Mouse (Mus musculus) myocyte (in vitro differentiated cells): ENCODE measurements at regions not wholly inside any gene's neighbourhood (a gene's known extent, or its start where the extent isn't known, plus 50 kb on each side); places are given as distances from the start of the nearest gene placed in this dataset.

Source experiments
- H3K27me3 ChIP-seq: one replicate; pipeline ENCODE4 v1.6.1; 2011; ENCODE audit not compliant: control insufficient read depth, insufficient read depth, insufficient read length
- H3K36me3 ChIP-seq: one replicate; pipeline ENCODE4 v1.6.1; 2011; ENCODE audit not compliant: control insufficient read depth, insufficient read depth
- H3K4me2 ChIP-seq: one replicate; pipeline ENCODE4 v1.6.1; 2011; ENCODE audit warnings: low read depth, control low read depth
- H3K4me3 ChIP-seq: one replicate; pipeline ENCODE4 v1.5.1; 2011; ENCODE audit warnings: mild to moderate bottlenecking, control low read depth, moderate library complexity
- H3K79me2 ChIP-seq: one replicate; pipeline ENCODE4 v1.6.1; 2011; ENCODE audit not compliant: control insufficient read depth, insufficient read depth
- H3ac ChIP-seq: one replicate; pipeline ENCODE4 v1.6.1; 2011; ENCODE audit not compliant: control insufficient read depth, insufficient read length
- CEBPB ChIP-seq: IDR thresholded peaks from 2 replicates; pipeline ENCODE4 v1.6.1; 2011; ENCODE audit warnings: mild to moderate bottlenecking, moderate library complexity; ENCODE audit not compliant: poor library complexity, insufficient read depth, severe bottlenecking
- E2F4 ChIP-seq: IDR thresholded peaks from one replicate; pipeline ENCODE4 v1.6.1; 2011; ENCODE audit warnings: mild to moderate bottlenecking, control low read depth, moderate library complexity; ENCODE audit not compliant: insufficient read depth
- MAX ChIP-seq: IDR thresholded peaks from one replicate; pipeline ENCODE4 v1.6.1; 2011; ENCODE audit warnings: low read depth, mild to moderate bottlenecking, control low read depth
- MYOD1 ChIP-seq, 3 experiments: IDR thresholded peaks; one replicate each; pipeline ENCODE4 v1.6.1; 2011; ENCODE audit warnings: control low read depth in 2 of 3, low read depth in 2 of 3, mild to moderate bottlenecking in 2 of 3, moderate library complexity in 1 of 3; ENCODE audit not compliant: insufficient read length in 2 of 3, control insufficient read depth in 1 of 3
- MYOG ChIP-seq, 3 experiments: IDR thresholded peaks; one replicate each; pipeline ENCODE4 v1.6.1; 2011; ENCODE audit warnings: control low read depth in 2 of 3, low read depth in 2 of 3, mild to moderate bottlenecking in 2 of 3; ENCODE audit not compliant: insufficient read length in 2 of 3, control insufficient read depth in 1 of 3, insufficient read depth in 1 of 3
- POLR2A ChIP-seq: IDR thresholded peaks from one replicate; pipeline ENCODE4 v1.6.1; 2011; ENCODE audit warnings: low read depth, mild to moderate bottlenecking, control low read depth, moderate library complexity; ENCODE audit not compliant: insufficient read length
- POLR2AphosphoS2 ChIP-seq: IDR thresholded peaks from one replicate; pipeline ENCODE4 v1.6.1; 2011; ENCODE audit warnings: low read depth, control low read depth; ENCODE audit not compliant: insufficient read length
- REST ChIP-seq: IDR thresholded peaks from one replicate; pipeline ENCODE4 v1.6.1; 2011; ENCODE audit warnings: mild to moderate bottlenecking, control low read depth, moderate library complexity; ENCODE audit not compliant: insufficient read depth, insufficient read length
- SRF ChIP-seq: IDR thresholded peaks from one replicate; pipeline ENCODE4 v1.6.1; 2011; ENCODE audit warnings: low read depth; ENCODE audit not compliant: control insufficient read depth, insufficient read length
- TCF12 ChIP-seq: IDR thresholded peaks from one replicate; pipeline ENCODE4 v1.6.1; 2011; ENCODE audit warnings: mild to moderate bottlenecking, control low read depth; ENCODE audit not compliant: poor library complexity, insufficient read depth, severe bottlenecking
- TCF3 ChIP-seq: IDR thresholded peaks from one replicate; pipeline ENCODE4 v1.6.1; 2011; ENCODE audit warnings: low read depth, control low read depth; ENCODE audit not compliant: insufficient read length
- USF1 ChIP-seq: IDR thresholded peaks from one replicate; pipeline ENCODE4 v1.6.1; 2011; ENCODE audit warnings: low read depth, mild to moderate bottlenecking, control low read depth, moderate library complexity

GRCm38 (mm10) chr4:53316796-53317452 is 123.3 kb upstream of the Slc44a1 start:
- Histone ChIP-seq H3K4me2 (no peak overlapping the region), H3K4me3 (no peak overlapping the region), H3K36me3 (no peaks in the 10 kb centered on the region), H3K27me3 (peaks cover 8% of the 10 kb centered on the region), H3K79me2 (no peaks in the 10 kb centered on the region), H3ac (no peak overlapping the region)
- TF ChIP-seq CEBPB (no peak), MYOD1 (IDR thresholded peaks at IDR 0.05; ENCODE audit: control insufficient read depth in 1 of 3, insufficient read length in 2 of 3, low read depth in 2 of 3) (peak in 1 of 3 experiments; percentile 13), TCF12 (no peak), MYOG (IDR thresholded peaks at IDR 0.05; ENCODE audit: control insufficient read depth in 1 of 3, insufficient read depth in 1 of 3, insufficient read length in 2 of 3, low read depth in 2 of 3) (no peak)

- TF ChIP-seq MYOG (IDR thresholded peaks at IDR 0.05; ENCODE audit: control insufficient read depth in 1 of 3, insufficient read depth in 1 of 3, insufficient read length in 2 of 3, low read depth in 2 of 3) (no peak), E2F4 (no peak), CEBPB (no peak), POLR2A (no peak), USF1 (no peak), MAX (no peak), SRF (no peak), TCF12 (no peak), POLR2AphosphoS2 (no peak), REST (no peak), MYOD1 (IDR thresholded peaks at IDR 0.05; ENCODE audit: control insufficient read depth in 1 of 3, insufficient read length in 2 of 3, low read depth in 2 of 3) (no peak)
- no peak overlapping the region for H3K4me2 ChIP-seq
- peaks cover under 1% of the 10 kb centered on the region for H3K27me3 ChIP-seq
- no peaks in the 10 kb centered on the region for H3K36me3 ChIP-seq
- H3ac ChIP-seq = no peak overlapping the region
- no peaks in the 10 kb centered on the region for H3K79me2 ChIP-seq
- H3K4me3 ChIP-seq = no peak overlapping the region
Observed at GRCm38 (mm10) chr4:53315876-53316762, 124.1 kb upstream of the Slc44a1 start.

GRCm38 (mm10) chr4:53315121-53315875 is 124.9 kb upstream of the Slc44a1 start:
- Histone ChIP-seq H3K4me3 (no peak overlapping the region), H3ac (no peak overlapping the region), H3K36me3 (no peaks in the 10 kb centered on the region), H3K4me2 (no peak overlapping the region), H3K27me3 (no peaks in the 10 kb centered on the region), H3K79me2 (no peaks in the 10 kb centered on the region)
- TF ChIP-seq MAX = no peak
- TF ChIP-seq MYOG (IDR thresholded peaks at IDR 0.05; ENCODE audit: control insufficient read depth in 1 of 3, insufficient read depth in 1 of 3, insufficient read length in 2 of 3, low read depth in 2 of 3) = no peak
- TF ChIP-seq CEBPB = no peak
- no peak for TF ChIP-seq MYOD1 (IDR thresholded peaks at IDR 0.05; ENCODE audit: control insufficient read depth in 1 of 3, insufficient read length in 2 of 3, low read depth in 2 of 3)
- no peak for TF ChIP-seq REST
- no peak for TF ChIP-seq POLR2A
- TF ChIP-seq E2F4 = no peak
- no peak for TF ChIP-seq TCF3
- TF ChIP-seq POLR2AphosphoS2 = no peak
- no peak for TF ChIP-seq TCF12
- no peak for TF ChIP-seq SRF
- no peak for TF ChIP-seq USF1

GRCm38 (mm10) chr4:53314076-53314475 is 126.1 kb upstream of the Slc44a1 start:
- Histone ChIP-seq H3K27me3 (no peaks in the 10 kb centered on the region), H3ac (no peak overlapping the region), H3K36me3 (no peaks in the 10 kb centered on the region), H3K79me2 (no peaks in the 10 kb centered on the region), H3K4me3 (no peak overlapping the region), H3K4me2 (no peak overlapping the region)
- no peak for TF ChIP-seq MYOD1 (IDR thresholded peaks at IDR 0.05; ENCODE audit: control insufficient read depth in 1 of 3, insufficient read length in 2 of 3, low read depth in 2 of 3)
- TF ChIP-seq CEBPB = no peak
- TF ChIP-seq POLR2A = no peak
- no peak for TF ChIP-seq E2F4
- TF ChIP-seq TCF12 = no peak
- TF ChIP-seq POLR2AphosphoS2 = no peak
- TF ChIP-seq REST = no peak
- TF ChIP-seq USF1 = no peak
- TF ChIP-seq SRF = no peak
- no peak for TF ChIP-seq MAX
- no peak for TF ChIP-seq TCF3
